Mouse (Mus musculus) left cerebral cortex, postnatal 10 days (tissue): ENCODE measurements around the gene Jchain. TPM values are rescaled to one million over a fixed set of nuclear protein-coding genes. Genes with fewer than 3 reads are reported as not detected.
A peak's percentile ranks its signal among the peaks of the same experiment; 100 is the strongest.
"Not testable (repeated sequence)": the region's sequence is repeated elsewhere in the genome, so short reads cannot be mapped to it uniquely, and the experiment has no call there.

Source experiments
- DNase-seq, 2 experiments: peaks; one replicate each; pipeline ENCODE4 v3.0.0; 2021 to 2022; ENCODE audit warnings: low spot score in 2 of 2, mixed read lengths in 1 of 2; ENCODE audit errors: extremely low spot score in 1 of 2
- intact Hi-C: fragments of 180-260 bp; cut with DNase I; formaldehyde crosslinking; loops from one replicate; pipeline ENCODE4 v1.15.1; 2025
- total RNA-seq, 2 experiments: library from RNA; stranded (reverse); gene quantifications; 2 replicates each; pipeline ENCODE4 v1.2.3; 2021

The Jchain gene
- total RNA-seq, result under 1 TPM; 0.39 to 0.49 TPM

GRCm38 (mm10) chr5:88527657-88528056 is at the start of gene Jchain:
Jchain (minus strand) TSS chr5:88527891.
- intact Hi-C loops, result no loop called here
- no peak for DNase-seq

- DNase-seq, result no peak
- intact Hi-C loops, result no loop called here
Observed at GRCm38 (mm10) chr5:88575506-88576338, 48.0 kb upstream of the Jchain start.

- intact Hi-C loops, result no loop called here
- no peak for DNase-seq
Observed at GRCm38 (mm10) chr5:88574829-88575228, 47.1 kb upstream of the Jchain start.

GRCm38 (mm10) chr5:88569541-88569940 is 41.9 kb upstream of the Jchain start:
- intact Hi-C loops, result no loop called here
- DNase-seq, result no peak

- DNase-seq, result no peak
- intact Hi-C loops, result no loop called here
Observed at GRCm38 (mm10) chr5:88566034-88566841, 38.5 kb upstream of the Jchain start.

- peak in 1 of 2 experiments; percentile 81 for DNase-seq
- intact Hi-C loops, result no loop called here
Observed at GRCm38 (mm10) chr5:88565148-88566033, 37.7 kb upstream of the Jchain start.

- DNase-seq, result peak; percentile 63 to 90
- intact Hi-C loops, result no loop called here
Observed at GRCm38 (mm10) chr5:88564501-88565147, 36.9 kb upstream of the Jchain start, which contains the start of gene Rufy3. Rufy3 (plus strand) TSS chr5:88565040.

GRCm38 (mm10) chr5:88562863-88563780 is 35.4 kb upstream of the Jchain start:
- no peak for DNase-seq
- intact Hi-C loops, result no loop called here

GRCm38 (mm10) chr5:88561080-88561814 is 33.6 kb upstream of the Jchain start:
- intact Hi-C loops, result no loop called here
- DNase-seq, result no peak

- no peak for DNase-seq
- intact Hi-C loops, result no loop called here
Observed at GRCm38 (mm10) chr5:88558991-88559390, 31.3 kb upstream of the Jchain start.

- peak; percentile 93 for DNase-seq
- intact Hi-C loops, result no loop called here
Observed at GRCm38 (mm10) chr5:88554086-88554886, 26.6 kb upstream of the Jchain start, which contains the start of gene Utp3. Utp3 (plus strand) TSS chr5:88554462.

GRCm38 (mm10) chr5:88553271-88554085 is 25.8 kb upstream of the Jchain start:
- intact Hi-C loops, result no loop called here
- no peak for DNase-seq

GRCm38 (mm10) chr5:88545536-88545935 is 17.8 kb upstream of the Jchain start:
- no peak for DNase-seq
- intact Hi-C loops, result no loop called here

- intact Hi-C loops, result loop anchor here (5.0 kb wide), 1 partner anchor 1692 kb away; no protein-coding TSS in a partner anchor
- DNase-seq, result not testable (repeated sequence)
Observed at GRCm38 (mm10) chr5:88544411-88544810, 16.7 kb upstream of the Jchain start.

GRCm38 (mm10) chr5:88542651-88543282 is 15.1 kb upstream of the Jchain start:
- DNase-seq, result peak; percentile 44 to 47
- intact Hi-C loops, result loop anchor here (5.0 kb wide), 1 partner anchor 1690 kb away; no protein-coding TSS in a partner anchor
